Mouse (Mus musculus) cerebellum, postnatal 10 days (tissue): ENCODE results near the gene Fam117b.

Experiments
- DNase-seq, 2 experiments: peaks; one replicate each; pipeline ENCODE4 v3.0.0; 2021; ENCODE audit warnings: mixed read lengths in 2 of 2

The Fam117b gene

GRCm38 (mm10) chr1:59912413-59913157, at the start of gene Fam117b:
Gene Fam117b (plus strand): TSS chr1:59913006.
- peak; percentile 100 for DNase-seq

GRCm38 (mm10) chr1:59868041-59868440, 44.8 kb upstream of the Fam117b start:
- DNase-seq = peak; percentile 19 to 38

- DNase-seq = no peak
These were observed 38.8 kb upstream of the Fam117b start for GRCm38 (mm10) chr1:59874023-59874422.

- no peak for DNase-seq
These were observed 34.7 kb upstream of the Fam117b start for GRCm38 (mm10) chr1:59878098-59878497.

- DNase-seq = peak; percentile 88 to 92
These were observed 29.3 kb upstream of the Fam117b start for GRCm38 (mm10) chr1:59883349-59884134.

- DNase-seq = no peak
These were observed 25.9 kb upstream of the Fam117b start for GRCm38 (mm10) chr1:59886899-59887298.

- DNase-seq = no peak
These were observed 24.8 kb upstream of the Fam117b start for GRCm38 (mm10) chr1:59888018-59888417.

GRCm38 (mm10) chr1:59891185-59891584, 21.6 kb upstream of the Fam117b start:
- no peak for DNase-seq

- no peak for DNase-seq
These were observed 20.0 kb upstream of the Fam117b start for GRCm38 (mm10) chr1:59892777-59893176.

GRCm38 (mm10) chr1:59894025-59894424, 18.8 kb upstream of the Fam117b start:
- no peak for DNase-seq

- DNase-seq = peak; percentile 38 to 43
These were observed 17.4 kb upstream of the Fam117b start for GRCm38 (mm10) chr1:59895456-59895855.

- no peak for DNase-seq
These were observed 15.5 kb upstream of the Fam117b start for GRCm38 (mm10) chr1:59897147-59897798.

- DNase-seq = no peak
These were observed 13.1 kb upstream of the Fam117b start for GRCm38 (mm10) chr1:59899679-59900078.

- no peak for DNase-seq
These were observed 11.5 kb upstream of the Fam117b start for GRCm38 (mm10) chr1:59901082-59901876.

GRCm38 (mm10) chr1:59902634-59903033, 10.2 kb upstream of the Fam117b start:
- DNase-seq = no peak

- no peak for DNase-seq
These were observed 8.0 kb upstream of the Fam117b start for GRCm38 (mm10) chr1:59904630-59905295.

- DNase-seq = no peak
These were observed 6.9 kb upstream of the Fam117b start for GRCm38 (mm10) chr1:59905916-59906315.

- no peak for DNase-seq
These were observed 5.8 kb upstream of the Fam117b start for GRCm38 (mm10) chr1:59906819-59907521.

GRCm38 (mm10) chr1:59907700-59908099, 5.1 kb upstream of the Fam117b start:
- DNase-seq = no peak

GRCm38 (mm10) chr1:59910941-59911340, 1.9 kb upstream of the Fam117b start:
- no peak for DNase-seq

- DNase-seq = peak; percentile 70 to 79
These were observed 526 bp downstream of the Fam117b start for GRCm38 (mm10) chr1:59913195-59913868.
